Mouse (Mus musculus): ENCODE results near the gene Rnf150.

GRCm38 (mm10) chr8:83061873-83062272, 198.7 kb downstream of the Rnf150 start:
- no peak for TF ChIP-seq USF2 (IDR thresholded peaks at IDR 0.05; ENCODE audit: borderline replicate concordance in 1 of 2, insufficient read depth in 1 of 2, low read depth in 1 of 2, low read length in 2 of 2)
- no peak for TF ChIP-seq HCFC1 (IDR thresholded peaks at IDR 0.05; ENCODE audit: low read depth, low read length)
- TF ChIP-seq CTCF (IDR thresholded peaks at IDR 0.05 in 2 of 3, conservative IDR thresholded peaks at IDR 0.05 in 1 of 3; ENCODE audit: control insufficient read depth in 1 of 3, insufficient read depth in 1 of 3, low read depth in 2 of 3, low read length in 3 of 3, poor library complexity in 1 of 3, severe bottlenecking in 1 of 3), result no peak
- TF ChIP-seq POLR2A (IDR thresholded peaks at IDR 0.05; ENCODE audit: control insufficient read depth in 1 of 2, insufficient read depth in 1 of 2, low read depth in 1 of 2, low read length in 2 of 2, poor library complexity in 1 of 2), result no peak
- TF ChIP-seq E2F4 (IDR thresholded peaks at IDR 0.05; ENCODE audit: borderline replicate concordance, low read depth, low read length), result no peak
- no peak for TF ChIP-seq MYB (IDR thresholded peaks at IDR 0.05; ENCODE audit: low read depth, low read length)
- TF ChIP-seq JUND (IDR thresholded peaks at IDR 0.05; ENCODE audit: low read depth, low read length), result no peak
- no peak for TF ChIP-seq GATA1 (IDR thresholded peaks at IDR 0.05; ENCODE audit: low read depth, low read length)
- no peak for TF ChIP-seq CHD1 (IDR thresholded peaks at IDR 0.05; ENCODE audit: low read depth, low read length)

All from MEL (cell line).